Mouse (Mus musculus) naive thymus-derived CD4-positive, alpha-beta T cell, adult 2 months (primary cell): Measurements from ENCODE around the gene Zfp277.

Source experiments
- DNase-seq: peaks from one replicate; pipeline ENCODE4 v3.0.0-alpha.2; 2011; ENCODE audit warnings: low read depth

Gene Zfp277

DNA sequence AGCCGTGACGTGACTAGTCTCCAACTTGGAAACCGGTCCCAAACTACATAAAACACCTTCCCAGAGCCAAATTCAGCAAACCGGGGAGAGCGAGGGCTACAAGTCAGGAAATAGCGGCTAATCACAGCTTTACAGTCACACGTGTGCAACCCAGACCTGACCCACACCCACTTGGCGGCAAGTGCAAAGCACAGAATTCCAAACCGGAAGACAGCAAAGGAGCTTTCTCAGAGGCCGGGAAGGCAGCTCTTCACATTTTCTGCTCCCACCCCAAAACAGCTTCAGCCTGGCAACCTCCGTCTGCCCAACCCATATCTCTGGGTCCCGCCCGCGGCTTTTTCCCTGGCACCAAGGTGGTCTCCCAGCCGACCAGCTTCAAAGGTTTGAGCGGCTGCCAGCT, 496 bp downstream of the Zfp277 start:
- no peak for DNase-seq

DNA sequence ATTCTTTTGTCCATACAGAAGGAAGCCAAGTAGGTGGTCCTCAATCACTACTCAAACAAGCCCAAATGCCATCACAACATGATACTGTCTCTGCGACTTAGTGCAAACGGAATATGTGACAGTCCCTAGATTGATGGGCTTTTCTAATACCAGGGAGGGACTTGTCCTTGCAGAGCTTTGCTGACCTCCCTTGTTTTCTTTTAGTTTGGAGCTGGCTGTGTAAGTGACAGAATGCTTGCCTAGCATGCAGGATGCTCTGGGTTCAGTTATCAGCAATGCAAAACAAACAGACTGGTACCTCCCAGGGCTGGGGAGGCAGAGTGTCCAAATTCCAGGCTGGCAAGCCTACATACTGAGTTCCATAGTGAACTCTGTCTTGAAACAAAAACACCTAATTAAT, 7.7 kb downstream of the Zfp277 start:
- DNase-seq: no peak

DNA sequence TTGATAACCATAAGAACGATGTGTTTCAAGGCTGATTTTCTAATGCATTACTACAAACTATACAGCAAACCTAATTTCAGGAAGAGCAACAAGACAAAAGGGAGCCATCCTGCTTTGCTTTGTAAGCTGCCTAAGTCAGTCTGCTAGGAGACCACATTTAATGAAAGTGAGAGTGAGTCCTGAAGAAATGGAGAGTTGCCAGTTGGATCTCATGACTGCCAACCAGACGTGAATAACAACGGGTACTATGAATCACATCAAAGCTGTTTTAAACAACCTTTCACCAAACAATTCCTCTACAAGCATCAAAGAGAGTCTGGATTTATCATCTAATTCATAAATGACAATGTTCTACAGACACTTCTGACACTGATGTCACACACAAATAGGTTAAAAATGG, 11.6 kb downstream of the Zfp277 start:
- no peak for DNase-seq

DNA sequence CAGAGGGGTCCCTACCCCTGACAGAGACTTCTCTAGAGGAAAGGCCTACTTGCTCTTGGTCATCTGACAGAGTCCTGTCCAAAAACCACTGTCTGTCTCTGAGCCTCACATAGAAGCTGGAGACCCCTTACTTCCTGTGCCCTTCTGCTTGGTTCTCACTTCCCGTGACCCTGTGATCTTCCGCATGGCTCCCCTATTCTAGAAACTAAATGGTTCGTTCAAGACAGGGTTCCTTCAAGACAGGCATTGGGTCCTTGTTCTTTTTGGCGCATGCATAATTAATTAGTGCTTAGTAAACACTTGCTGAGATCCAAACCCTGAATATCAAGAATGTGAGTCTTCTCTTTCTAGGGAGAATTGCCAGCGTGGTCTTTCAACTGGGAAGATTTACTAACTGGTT, 14.6 kb downstream of the Zfp277 start:
- DNase-seq: no peak

DNA sequence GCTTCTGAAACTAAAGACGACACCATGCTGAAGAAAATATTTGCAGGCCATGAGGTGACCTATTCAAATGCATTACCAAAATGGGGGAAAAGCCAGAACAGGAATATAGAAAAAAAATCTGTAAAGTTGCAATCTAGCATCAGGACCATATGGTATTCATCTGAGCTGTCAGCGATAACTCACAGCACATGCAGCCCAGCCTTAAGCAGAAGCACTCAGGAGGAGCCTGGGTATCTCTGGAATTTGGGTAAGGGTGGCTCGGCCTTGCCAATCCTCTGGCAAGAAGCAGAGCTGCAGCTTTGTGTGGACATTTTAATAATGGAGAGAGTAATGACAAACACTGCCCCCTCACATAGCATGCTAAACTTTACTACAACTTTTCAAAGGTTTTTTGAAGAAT, 15.7 kb downstream of the Zfp277 start:
- DNase-seq: no peak

DNA sequence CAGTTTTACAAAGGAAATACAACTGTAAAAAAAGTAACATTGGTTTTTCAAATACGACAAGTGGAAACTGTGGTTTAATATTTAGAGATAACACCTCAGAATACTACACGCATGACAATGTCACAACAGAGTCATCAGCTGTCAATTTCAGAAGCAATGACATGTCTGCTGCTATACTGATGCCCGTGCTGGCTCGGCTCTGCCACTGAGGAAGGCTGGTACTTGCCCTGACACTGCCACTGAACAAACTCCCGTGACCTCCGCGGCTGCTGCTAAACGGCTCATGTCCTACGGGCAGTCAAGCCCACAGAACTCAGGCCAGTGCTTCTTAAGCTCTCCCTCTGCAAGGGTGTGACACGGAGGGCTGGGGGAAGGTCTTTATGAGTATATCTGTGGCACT, 18.1 kb downstream of the Zfp277 start:
- DNase-seq: peak; percentile 43

DNA sequence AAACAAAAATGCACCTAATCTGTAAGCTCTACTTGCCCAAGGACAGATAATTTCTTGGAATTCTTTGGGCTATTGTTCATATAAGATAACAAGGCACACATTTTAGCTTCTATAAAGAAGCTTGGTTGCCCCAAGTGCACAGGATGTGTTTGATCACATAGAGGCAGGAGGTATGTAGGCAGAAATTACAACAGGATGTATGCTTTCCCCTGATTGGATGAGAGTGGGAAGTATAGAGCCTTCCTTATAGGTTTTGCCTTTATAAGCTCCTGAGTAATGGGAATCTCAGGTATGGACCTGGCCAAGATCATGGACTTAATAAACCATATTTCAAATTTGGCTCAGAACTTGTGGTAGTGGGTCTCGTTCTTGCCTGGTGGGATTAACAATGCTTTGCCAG, 20.7 kb downstream of the Zfp277 start:
- DNase-seq: no peak

DNA sequence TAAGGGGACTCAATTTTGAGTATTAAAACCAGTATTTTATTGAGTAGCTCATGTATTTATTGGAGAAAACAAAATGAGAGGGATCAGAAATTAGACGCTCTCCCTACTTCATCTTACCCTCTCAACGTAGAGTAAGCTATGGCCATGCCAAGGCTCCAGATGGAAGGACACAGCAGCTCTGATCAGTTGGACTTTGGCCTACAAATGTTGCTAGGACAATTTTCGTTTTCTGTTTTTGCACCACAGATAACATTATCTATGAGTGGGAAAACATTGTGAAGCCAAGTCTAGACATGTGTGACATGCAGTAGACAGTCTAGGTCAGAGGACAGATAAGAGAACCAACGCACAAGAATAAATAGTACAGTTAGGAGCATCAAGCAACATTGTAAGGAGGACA, 28.4 kb downstream of the Zfp277 start:
- DNase-seq: no peak

DNA sequence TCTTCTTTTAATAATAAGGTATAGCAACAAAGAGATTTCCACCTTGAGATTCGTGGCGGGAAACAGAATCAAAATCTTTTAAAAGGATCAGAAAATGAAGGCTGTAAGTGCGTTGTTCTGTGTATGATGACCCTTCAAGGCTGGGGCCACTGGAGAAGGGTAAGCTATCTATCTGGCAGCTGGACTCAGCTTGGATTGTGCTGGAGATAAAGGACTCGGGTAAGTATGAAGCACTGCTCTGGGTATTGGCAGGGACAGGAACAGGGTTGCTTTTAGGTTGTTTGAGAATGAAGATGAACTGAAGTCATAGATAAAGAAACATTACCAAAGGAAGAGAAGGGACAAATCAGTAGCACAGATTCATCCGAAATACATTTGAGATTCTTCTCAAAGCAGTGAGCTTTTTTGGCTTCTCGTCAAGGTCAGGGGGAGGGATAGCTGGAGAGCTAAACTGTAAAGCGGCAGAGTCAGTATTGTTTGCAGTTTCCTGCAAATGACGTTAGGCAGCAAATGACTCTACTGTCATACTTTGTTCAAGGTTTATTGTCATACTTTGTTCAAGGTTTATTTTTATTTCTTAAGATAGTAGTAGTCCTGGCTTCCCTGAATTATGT, 30.3 kb downstream of the Zfp277 start:
- DNase-seq: no peak

DNA sequence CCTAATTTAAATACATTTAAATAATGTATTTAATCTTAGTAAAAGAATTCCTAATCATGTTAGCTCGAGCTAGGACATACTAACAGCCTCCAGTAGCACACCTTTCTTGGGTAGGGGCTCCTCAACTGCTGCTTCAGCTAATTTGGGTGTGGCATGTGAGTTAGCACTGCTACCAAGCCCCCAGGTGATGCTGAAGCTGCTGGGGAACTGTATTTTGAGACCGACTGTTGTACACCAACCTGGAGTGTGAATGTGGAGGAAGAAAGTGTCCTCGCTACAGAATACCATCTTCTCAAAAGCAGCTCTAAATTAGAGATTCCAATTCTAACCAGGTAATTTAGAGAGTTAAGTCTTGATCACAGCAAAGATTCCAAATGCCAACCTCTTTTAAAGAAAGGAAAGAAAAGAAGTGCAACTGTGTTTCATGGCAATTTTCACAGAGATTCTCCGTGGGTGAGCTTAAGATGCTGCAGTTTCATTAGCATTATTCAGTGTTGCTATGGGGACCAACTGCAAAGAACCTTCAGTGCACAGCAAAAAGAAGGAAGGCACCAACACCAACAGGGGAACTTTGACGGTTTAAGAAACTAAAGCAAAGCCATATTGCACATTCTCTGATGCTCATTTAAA, 30.9 kb downstream of the Zfp277 start:
- no peak for DNase-seq

DNA sequence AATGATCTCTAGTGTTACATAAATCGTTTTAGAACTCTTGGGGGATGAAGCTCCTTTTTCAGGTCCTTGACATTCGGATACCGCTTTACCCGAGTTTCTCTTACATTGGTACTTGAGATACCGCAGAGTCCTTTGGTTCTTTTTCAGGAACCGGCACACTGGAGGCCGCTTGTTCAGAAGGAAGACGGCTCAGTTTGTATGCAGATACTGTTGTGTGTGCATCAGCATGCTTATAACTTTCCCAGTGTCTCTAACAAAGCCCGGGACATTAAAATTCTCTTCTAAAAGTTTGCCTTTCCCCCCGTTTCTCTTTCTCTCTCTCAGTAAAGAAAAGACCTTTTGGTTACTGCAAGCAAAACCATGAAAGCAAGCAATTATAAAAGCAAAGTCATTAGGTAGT, 45.9 kb downstream of the Zfp277 start:
- no peak for DNase-seq

DNA sequence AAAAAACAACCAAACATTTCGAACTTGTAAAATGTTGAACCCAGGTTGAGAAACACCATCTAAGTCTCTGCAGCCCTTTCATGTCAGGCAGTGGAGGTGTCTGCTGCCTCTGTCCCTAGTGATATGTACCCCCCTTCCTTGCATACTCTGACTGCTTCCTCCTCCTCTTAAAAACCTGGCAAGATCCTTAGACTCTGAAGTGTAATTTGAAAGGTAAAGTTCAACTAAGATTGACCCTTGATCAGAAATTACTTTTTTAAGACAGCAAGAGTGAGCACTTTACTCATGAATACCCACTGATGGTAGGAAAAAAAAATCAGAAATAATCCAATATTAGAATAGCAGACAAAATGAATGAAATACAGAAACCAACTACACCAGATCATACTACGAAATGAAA, 46.3 kb downstream of the Zfp277 start:
- DNase-seq: no peak

DNA sequence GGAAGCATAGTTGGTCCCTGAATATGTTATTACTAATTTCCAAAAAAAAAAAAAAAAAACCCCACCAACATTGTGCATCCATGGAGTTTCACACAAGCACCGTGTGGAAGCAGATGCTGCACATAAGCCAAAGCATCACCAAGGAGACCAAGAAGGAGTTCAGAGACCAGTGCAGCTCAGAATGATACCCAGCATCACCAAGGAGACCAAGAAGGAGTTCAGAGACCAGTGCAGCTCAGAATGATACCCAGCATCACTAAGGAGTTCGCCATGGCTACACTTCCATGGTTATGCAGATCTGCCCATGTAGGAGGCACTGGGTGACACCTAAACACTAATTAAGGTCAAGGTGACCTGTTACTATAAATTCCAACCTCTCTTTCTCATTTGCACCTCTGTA, 46.8 kb downstream of the Zfp277 start:
- DNase-seq: no peak

DNA sequence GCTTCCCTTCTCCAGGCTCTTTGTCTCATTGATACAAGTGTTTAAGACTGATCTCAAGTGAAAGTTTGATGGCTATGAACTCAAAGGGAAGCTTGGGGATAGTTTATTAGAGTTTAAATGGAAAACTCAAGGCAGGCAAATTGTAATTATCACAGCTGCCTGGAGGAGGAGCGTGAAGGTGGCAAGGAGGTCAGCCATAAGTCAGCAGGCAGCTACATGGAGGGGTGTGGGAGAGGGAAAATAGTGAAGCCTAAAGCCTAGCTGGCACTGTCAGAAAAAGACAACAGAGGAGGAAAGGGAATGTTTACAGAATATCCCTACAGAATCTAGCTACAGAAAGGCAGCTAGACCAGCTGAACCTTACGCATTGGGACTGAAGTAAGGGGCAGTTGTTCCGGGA, 52.8 kb downstream of the Zfp277 start:
- no peak for DNase-seq

DNA sequence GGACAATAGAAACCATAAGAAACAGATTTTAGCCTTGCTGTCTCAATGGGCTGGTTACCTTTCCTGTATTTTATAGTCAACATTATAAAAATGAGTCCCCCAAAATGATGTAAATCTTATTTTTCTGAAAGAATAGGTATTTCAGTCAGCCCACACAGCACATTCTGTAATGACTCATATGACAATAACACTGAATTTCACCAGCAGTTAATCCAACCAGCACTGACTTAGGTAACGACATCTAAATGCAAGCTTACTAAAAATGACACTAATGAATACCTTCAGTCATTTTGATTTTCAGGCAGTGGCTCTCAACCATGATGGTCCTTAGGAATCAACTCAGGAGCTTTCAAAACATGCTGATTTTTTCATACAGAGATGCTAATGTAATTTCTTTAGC, 54.4 kb downstream of the Zfp277 start:
- DNase-seq: no peak

DNA sequence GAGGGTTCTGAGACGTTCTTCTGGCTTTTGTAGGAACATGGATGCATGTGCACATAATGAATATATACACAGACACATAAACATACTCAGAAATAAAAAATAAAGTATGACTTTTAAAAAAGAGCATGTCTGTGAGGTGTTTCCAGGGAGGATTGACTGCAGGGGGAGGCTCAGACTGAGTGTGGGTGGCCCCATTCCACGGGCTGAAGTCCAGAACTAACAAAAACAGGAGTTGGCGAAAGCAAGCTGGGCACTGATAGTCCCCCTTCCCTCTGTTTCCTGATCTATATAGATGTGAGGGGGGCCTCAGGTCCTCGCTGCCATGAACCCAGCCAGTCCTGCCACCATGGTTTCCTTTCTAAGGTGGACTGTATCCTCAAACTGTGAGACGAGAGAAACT, 57.9 kb downstream of the Zfp277 start:
- no peak for DNase-seq

DNA sequence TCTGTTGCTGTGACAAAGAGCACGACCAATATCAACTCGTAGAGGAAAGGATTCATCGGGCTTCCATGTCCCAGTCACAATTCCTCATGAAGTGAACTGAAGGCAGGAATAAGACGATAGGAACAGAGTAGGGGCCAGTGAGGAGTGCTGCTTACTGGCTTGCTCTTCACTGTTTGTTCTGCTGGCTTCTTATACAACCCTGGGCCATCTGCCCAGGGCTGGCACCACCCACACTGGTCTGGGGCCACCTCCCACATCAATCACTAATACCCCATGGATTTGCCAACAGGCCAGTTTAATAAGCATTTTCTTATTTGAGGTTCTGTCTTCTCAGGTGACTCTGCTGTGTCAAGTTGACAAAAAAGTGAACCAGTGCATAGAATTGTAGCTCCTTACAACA, 60.4 kb downstream of the Zfp277 start:
- DNase-seq: no peak

DNA sequence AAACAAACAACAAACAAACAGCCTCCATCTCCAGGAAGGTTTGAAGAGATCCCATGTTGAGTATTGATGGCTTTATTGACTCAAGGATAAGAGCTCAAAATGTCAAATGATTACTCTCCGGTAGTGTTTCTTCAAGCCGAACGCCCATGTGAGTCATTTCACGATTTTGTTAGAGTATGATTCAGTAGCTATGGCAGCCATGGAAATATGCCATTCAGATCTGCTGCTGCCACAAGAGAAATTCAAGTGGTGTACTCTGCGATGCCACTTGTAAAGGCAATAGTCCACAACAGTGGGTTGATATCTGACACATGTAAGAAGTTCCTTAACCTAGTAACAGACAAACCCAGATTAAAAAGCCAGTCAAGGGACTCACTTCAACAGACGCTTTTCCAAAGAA, 62.0 kb downstream of the Zfp277 start:
- DNase-seq: no peak

DNA sequence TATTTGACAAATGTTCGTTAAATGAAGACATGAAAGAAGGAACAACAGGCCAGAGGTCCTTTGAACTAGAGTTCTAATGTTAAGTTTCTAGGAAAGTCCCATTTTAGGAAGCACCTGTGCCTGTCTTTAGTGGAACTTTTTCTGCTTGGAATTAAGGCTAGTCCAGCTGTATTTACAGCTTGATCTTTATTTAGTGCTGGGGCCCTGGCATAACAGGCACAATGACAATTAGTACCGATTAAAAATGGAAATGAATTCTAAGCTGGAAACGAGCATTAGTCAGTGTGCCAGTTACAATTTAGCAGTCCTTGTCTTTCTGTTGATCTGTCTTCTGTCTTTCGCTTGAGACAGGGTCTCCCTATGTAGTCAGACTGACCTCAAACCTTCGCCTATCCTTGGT, 63.2 kb downstream of the Zfp277 start:
- DNase-seq: no peak

DNA sequence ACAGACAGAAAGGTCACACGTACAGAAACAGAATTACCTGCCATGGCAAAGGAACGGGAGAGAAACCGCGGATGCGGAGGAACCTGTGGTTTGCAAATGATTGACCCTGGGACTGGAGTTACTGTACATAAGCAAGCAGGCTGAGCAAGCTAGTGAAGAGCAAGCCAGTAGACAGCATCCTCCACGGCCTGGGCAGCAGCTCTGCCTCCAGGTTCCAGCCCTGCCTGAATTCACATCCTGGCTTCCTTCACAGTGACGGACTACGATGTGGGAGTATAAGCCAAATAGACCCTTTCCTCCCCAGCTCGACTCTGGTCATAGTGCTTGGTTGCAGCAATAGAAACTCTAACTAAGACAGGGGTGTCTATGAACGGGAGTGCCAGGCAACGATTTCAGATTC, 63.9 kb downstream of the Zfp277 start:
- DNase-seq: peak; percentile 8

DNA sequence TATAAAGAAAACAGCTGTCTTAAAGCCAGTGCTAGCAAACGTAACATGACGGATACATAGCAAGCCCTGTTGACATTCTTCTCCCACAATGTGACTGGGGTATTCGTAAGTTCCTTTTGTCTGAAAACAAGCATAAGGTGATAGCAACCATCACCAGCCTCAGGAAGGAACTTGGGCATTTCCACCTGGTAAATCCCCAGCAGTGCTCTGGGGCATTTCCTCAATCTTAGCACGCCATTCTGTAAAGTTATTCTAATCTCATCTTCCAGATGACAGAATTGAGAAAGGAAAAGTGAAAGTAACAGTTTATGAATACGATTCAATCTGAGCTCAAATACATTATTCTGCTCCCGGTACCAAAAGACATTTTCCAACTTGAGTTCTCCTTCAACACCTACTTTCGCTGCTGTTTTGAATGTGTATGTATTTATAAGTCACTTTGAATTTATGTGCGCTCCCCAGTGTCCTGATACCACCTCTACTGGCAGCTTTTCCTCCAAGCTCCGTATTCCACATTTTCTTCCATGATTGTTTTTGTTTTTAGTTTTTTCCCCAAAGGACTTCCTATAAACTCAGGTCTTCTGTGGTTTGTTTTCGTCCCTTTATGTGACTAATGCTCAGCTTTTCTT, 64.4 kb downstream of the Zfp277 start:
- DNase-seq: peak; percentile 52

DNA sequence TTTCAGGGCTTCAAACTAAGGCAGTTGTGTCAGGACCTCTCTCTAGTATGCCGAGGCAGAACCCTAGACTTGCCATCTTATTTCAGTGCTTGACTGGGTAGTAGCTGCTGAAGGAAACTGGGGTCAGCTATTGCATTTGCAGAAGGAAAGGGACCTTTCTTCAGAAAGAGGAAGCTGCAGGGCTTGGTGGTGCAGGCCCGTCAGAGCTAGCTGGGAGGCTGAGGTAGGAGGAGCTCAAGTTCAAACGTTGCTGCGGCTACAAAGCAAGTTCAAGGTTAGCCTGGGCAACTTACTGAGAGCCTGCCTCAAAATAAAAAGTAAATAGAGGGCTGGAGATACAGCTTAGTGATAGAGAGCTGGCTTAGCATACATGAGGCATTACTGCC, 66.2 kb downstream of the Zfp277 start:
- peak; percentile 15 for DNase-seq

DNA sequence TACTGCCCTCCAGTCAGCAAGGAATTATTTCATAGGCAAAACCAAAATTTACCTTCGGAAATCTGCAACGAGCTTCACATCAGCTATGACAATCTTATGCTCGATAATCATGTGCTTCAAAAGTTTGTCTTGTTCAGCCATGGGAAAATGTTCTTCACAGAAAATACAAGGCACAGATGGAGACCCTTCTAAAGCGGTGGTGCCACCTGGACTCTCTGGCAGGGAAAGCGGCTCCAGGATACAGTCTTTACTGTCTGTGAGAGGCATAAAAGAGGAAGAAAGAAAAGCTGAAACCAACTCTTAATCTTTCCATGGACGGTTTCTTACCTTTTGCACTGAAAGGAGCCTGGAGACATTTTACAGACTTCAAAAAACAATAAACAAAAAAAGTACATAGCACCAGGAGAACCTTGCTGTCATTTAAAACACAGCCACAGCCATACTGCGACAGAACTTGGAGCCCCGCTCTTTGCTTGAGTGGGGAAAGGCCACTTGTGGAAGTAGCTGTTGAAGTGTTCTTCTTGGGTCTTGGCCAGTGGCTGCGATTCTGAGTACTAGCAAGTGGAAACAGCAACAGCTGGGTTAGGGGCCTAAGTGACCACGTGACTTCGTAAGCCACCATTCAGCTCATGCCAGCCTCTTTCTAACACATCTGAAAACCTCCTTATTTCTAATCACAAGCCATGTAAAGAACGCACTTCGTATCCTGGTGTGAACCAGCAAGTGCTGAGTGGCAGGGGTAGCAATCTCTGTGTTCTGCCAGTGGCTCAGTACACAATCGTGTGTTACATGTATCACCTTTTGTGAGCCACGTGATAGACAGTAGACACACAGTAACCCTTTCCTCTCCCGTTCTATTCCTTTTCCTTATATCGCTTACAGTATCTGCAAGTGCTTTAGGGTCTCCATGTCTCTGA, 66.8 kb downstream of the Zfp277 start:
- no peak for DNase-seq
